30 mouse cellular contexts compared by ENCODE assay signal in genomic region chr1:135856070-135856469, GRCm38 (mm10). TPM values are rescaled to one million over a fixed set of nuclear protein-coding genes. Genes with fewer than 3 reads are reported as not detected.
DNase-seq lines count a peak whose midpoint lies in the region; ATAC-seq and TF ChIP-seq lines count a peak whose summit lies in the region.
"Had no signal": no experiment of that assay in that cellular context is flagged by ENCODE, and none has a peak within 500 bp of the region (broad histone marks: within the 10 kb centered on the region; RNA-seq: fewer than 3 reads in every experiment).

No protein-coding gene starts in this region.

- DNase-seq in heart, adult 2 months: no peak
- DNase-seq in heart, postnatal 14 days: no peak
- DNase-seq in heart, adult 8-10 months (ENCODE audit: low spot score): no peak
- peak; percentile 44 to 61 for DNase-seq in heart, postnatal 10 days
- no peak for DNase-seq in stomach, postnatal 0 days (ENCODE audit: low spot score)
- no peak for DNase-seq in left cerebral cortex, postnatal 10 days (ENCODE audit: extremely low spot score in 1 of 2, low spot score in 2 of 2)
- DNase-seq: adrenal gland, postnatal 10 days; adrenal gland, postnatal 36 days; B cell, adult 2 months; cerebellum, adult 18-20 months; cerebellum, adult 9-11 months; cerebellum, postnatal 25 days; forebrain, postnatal 0 days; gastrocnemius, adult 2 months; gastrocnemius, postnatal 14 days; kidney, adult 11 months; kidney, adult 8-10 months had no signal

- no peak overlapping the region for H3K9ac ChIP-seq in heart, adult 2 months (ENCODE audit: low read depth, low read length)
- no peak overlapping the region for H3K9ac ChIP-seq in heart, embryonic 15.5 days
- H3K9ac ChIP-seq in stomach, postnatal 0 days (ENCODE audit: low read length): no peak overlapping the region
- H3K9ac ChIP-seq: embryonic facial prominence, embryonic 12.5 days; embryonic facial prominence, embryonic 15.5 days; forebrain, postnatal 0 days; hindbrain, embryonic 13.5 days; intestine, embryonic 15.5 days had no signal

- no peak overlapping the region for H3K4me3 ChIP-seq in heart, adult 2 months
- no peak overlapping the region for H3K4me3 ChIP-seq in heart, embryonic 15.5 days
- no peak overlapping the region for H3K4me3 ChIP-seq in stomach, postnatal 0 days (ENCODE audit: low read depth, low read length)
- H3K4me3 ChIP-seq: embryonic facial prominence, embryonic 12.5 days; embryonic facial prominence, embryonic 15.5 days; gastrocnemius, adult 2 months; hindbrain, embryonic 13.5 days; intestine, embryonic 15.5 days had no signal

- H3K27me3 ChIP-seq in heart, adult 2 months (ENCODE audit: control insufficient read depth, insufficient read depth, low read length): no peaks in the 10 kb centered on the region
- H3K27me3 ChIP-seq in heart, embryonic 15.5 days: no peaks in the 10 kb centered on the region
- no peaks in the 10 kb centered on the region for H3K27me3 ChIP-seq in stomach, postnatal 0 days (ENCODE audit: control insufficient read depth, insufficient read depth, low read length)
- H3K27me3 ChIP-seq: embryonic facial prominence, embryonic 15.5 days; hindbrain, embryonic 13.5 days; intestine, embryonic 15.5 days; Patski had no signal

- TF ChIP-seq CTCF in heart, adult 2 months (IDR thresholded peaks at IDR 0.05): no peak
- TF ChIP-seq CTCF in stomach, postnatal 0 days (IDR thresholded peaks at IDR 0.05; ENCODE audit: low read depth): no peak

- H3K4me1 ChIP-seq in heart, adult 2 months (ENCODE audit: control insufficient read depth, insufficient read depth, low read length): peaks cover 2% of the 10 kb centered on the region; the same call in 1 of the 2 replicates
- H3K4me1 ChIP-seq in heart, embryonic 15.5 days (replicated peaks): peaks cover 38% of the 10 kb centered on the region
- 0 out of 2 replicates have a peak, but pooled peaks cover 5% of the 10 kb centered on the region for H3K4me1 ChIP-seq in stomach, postnatal 0 days (replicated peaks; ENCODE audit: control insufficient read depth, insufficient read depth)
- H3K4me1 ChIP-seq: embryonic facial prominence, embryonic 15.5 days had no signal

- TF ChIP-seq EP300 in heart, adult 2 months (IDR thresholded peaks at IDR 0.05; ENCODE audit: insufficient read depth, low read depth, low read length): 0 out of 2 replicates have a peak, but pooled peaks have one; percentile 4
- no peak for TF ChIP-seq EP300 in stomach, postnatal 0 days (optimal IDR thresholded peaks at IDR 0.05)

- H3K36me3 ChIP-seq in heart, adult 2 months (ENCODE audit: control insufficient read depth, insufficient read depth, low read length): no peaks in the 10 kb centered on the region
- H3K36me3 ChIP-seq in heart, embryonic 15.5 days: peaks cover 19% of the 10 kb centered on the region
- no peaks in the 10 kb centered on the region for H3K36me3 ChIP-seq in stomach, postnatal 0 days (ENCODE audit: control insufficient read depth, insufficient read depth, low read length)
- H3K36me3 ChIP-seq: embryonic facial prominence, embryonic 12.5 days; embryonic facial prominence, embryonic 15.5 days; G1E; hindbrain, embryonic 13.5 days; intestine, embryonic 15.5 days had no signal

- H3K4me2 ChIP-seq in heart, embryonic 15.5 days: no peak overlapping the region
- H3K4me2 ChIP-seq in stomach, postnatal 0 days (replicated peaks; ENCODE audit: low read depth): no peak overlapping the region
- H3K4me2 ChIP-seq: embryonic facial prominence, embryonic 12.5 days; embryonic facial prominence, embryonic 15.5 days; hindbrain, embryonic 13.5 days; intestine, embryonic 15.5 days had no signal

- no peaks in the 10 kb centered on the region for H3K9me3 ChIP-seq in heart, embryonic 15.5 days (replicated peaks)
- no peaks in the 10 kb centered on the region for H3K9me3 ChIP-seq in stomach, postnatal 0 days (ENCODE audit: control insufficient read depth, low read length)
- H3K9me3 ChIP-seq: embryonic facial prominence, embryonic 12.5 days; embryonic facial prominence, embryonic 15.5 days; G1E; hindbrain, embryonic 13.5 days; intestine, embryonic 15.5 days had no signal

- no peak overlapping the region for H3K27ac ChIP-seq in heart, adult 2 months
- peak overlapping the region; percentile 57 for H3K27ac ChIP-seq in heart, embryonic 15.5 days
- 0 out of 2 replicates have a peak overlapping the region, but pooled peaks have one; percentile 30 for H3K27ac ChIP-seq in stomach, postnatal 0 days (replicated peaks)
- H3K27ac ChIP-seq: embryonic facial prominence, embryonic 12.5 days; gastrocnemius, adult 2 months; hindbrain, embryonic 13.5 days; intestine, embryonic 15.5 days had no signal

- ATAC-seq in heart, embryonic 15.5 days (replicated peaks; ENCODE audit: insufficient number of reproducible peaks, insufficient read depth, low FRiP score, low read depth): no peak
- ATAC-seq in stomach, postnatal 0 days (ENCODE audit: low FRiP score, low TSS enrichment): no peak
- ATAC-seq: forebrain, embryonic 14.5 days; forebrain, postnatal 0 days; hindbrain, embryonic 16.5 days; intestine, embryonic 15.5 days; Patski had no signal

- WGBS in heart, adult 2 months: 50% methylated on average over 4 of the region's 4 CpGs
- WGBS in heart, embryonic 15.5 days: 49% methylated on average over 4 of the region's 4 CpGs
- WGBS in stomach, postnatal 0 days: 54% methylated on average over 4 of the region's 4 CpGs

- intact Hi-C loops in heart, adult 2 months (cut with DNase I): no loop called here
- intact Hi-C loops in heart, postnatal 14 days (cut with DNase I): no loop called here
- intact Hi-C loops in heart, postnatal 10 days (cut with DNase I): no loop called here
- intact Hi-C loops in left cerebral cortex, postnatal 10 days (cut with DNase I): no loop called here

- no peak; the same call in 1 of the 2 replicates for TF ChIP-seq POLR2A in heart, adult 2 months (IDR thresholded peaks at IDR 0.05; ENCODE audit: insufficient read depth, low read depth, low read length)

- no peaks in the 10 kb centered on the region for H3K79me2 ChIP-seq in heart, adult 2 months (replicated peaks; ENCODE audit: control insufficient read depth, insufficient read depth, low read length)

RNA-seq across cellular contexts. Expression of gene Tnnt2, which starts 19.9 kb away (rescaled TPM):
- total RNA-seq in heart, adult 2 months (2021): 1,000 to 10,000 TPM; 8,290 to 9,301 TPM
- polyA plus RNA-seq in heart, adult 2 months (2012; rRNA removed): 3,392 and 4,661 TPM in 2 replicates
- 1,000 to 10,000 TPM; 7,950 to 8,027 TPM for total RNA-seq in heart, postnatal 14 days (2021)
- 7,410 and 9,283 TPM in 2 replicates for polyA plus RNA-seq in heart, embryonic 15.5 days (2015; fragmentation: Nextera tagmentation; extraction: Ambion mirVana)
- over 10,000 TPM in 2 of 4 experiments, 1,000 to 10,000 TPM in 2; 8,821 to 11,650 (median 10,060) TPM for total RNA-seq in heart, adult 8-10 months (2022)
- 1,000 to 10,000 TPM; 7,447 to 7,490 TPM for total RNA-seq in heart, postnatal 10 days (2021)
- polyA plus RNA-seq in stomach, postnatal 0 days (2015; fragmentation: Nextera tagmentation; extraction: Ambion mirVana): 36.4 and 39.9 TPM in 2 replicates
- 1 to 10 TPM; 2.0 to 3.3 TPM for total RNA-seq in left cerebral cortex, postnatal 10 days (2021)
- total RNA-seq: common myeloid progenitor, adult 5-6 weeks; hematopoietic stem cell, adult 5-6 weeks had no signal
- polyA plus RNA-seq: forebrain, embryonic 11.5 days; G1E had no signal

RNA-seq across cellular contexts. Expression of gene Lad1, which starts 37.7 kb away (rescaled TPM):
- total RNA-seq in heart, adult 2 months (2021): 1 to 10 TPM; 7.2 to 7.3 TPM
- 13.2 and 16.2 TPM in 2 replicates for polyA plus RNA-seq in heart, adult 2 months (2012; rRNA removed)
- 1 to 10 TPM; 4.9 to 6.0 TPM for total RNA-seq in heart, postnatal 14 days (2021)
- polyA plus RNA-seq in heart, embryonic 15.5 days (2015; fragmentation: Nextera tagmentation; extraction: Ambion mirVana): 3.2 and 5.8 TPM in 2 replicates
- 1 to 10 TPM; 5.0 to 8.6 (median 5.5) TPM for total RNA-seq in heart, adult 8-10 months (2022)
- total RNA-seq in heart, postnatal 10 days (2021): 10 to 100 TPM in 1 of 2 experiments, 1 to 10 TPM in 1; 9.4 to 10.8 TPM
- polyA plus RNA-seq in stomach, postnatal 0 days (2015; fragmentation: Nextera tagmentation; extraction: Ambion mirVana): 128 and 140 TPM in 2 replicates
- under 1 TPM; 0.75 to 0.91 TPM for total RNA-seq in left cerebral cortex, postnatal 10 days (2021)
- total RNA-seq: adrenal gland, postnatal 36 days; CH12.LX; common myeloid progenitor, adult 5-6 weeks; gastrocnemius, adult 2 months; hematopoietic stem cell, adult 5-6 weeks had no signal
- polyA plus RNA-seq: G1E had no signal

Comparison
In these comparisons a context has a peak if more than half of its experiments do, and no peak if none do; other contexts are left out.
1. DNase-seq: peak in heart, postnatal 10 days (2 of 2); none in heart, adult 2 months (0 of 2), heart, postnatal 14 days (0 of 2), heart, adult 8-10 months (single experiment), stomach, postnatal 0 days (single experiment) and left cerebral cortex, postnatal 10 days (0 of 2).
2. RNA of gene Tnnt2, which starts 19.9 kb away (total RNA-seq): 8,821 to 11,650 TPM in heart, adult 8-10 months, 8,290 to 9,301 TPM in heart, adult 2 months, 7,950 to 8,027 TPM in heart, postnatal 14 days and 7,447 to 7,490 TPM in heart, postnatal 10 days; 2.0 to 3.3 TPM in left cerebral cortex, postnatal 10 days; every median in the first group is over 1,000 times any median in the second.